8 mouse cellular contexts compared by ENCODE assay signal in the genomic region with DNA sequence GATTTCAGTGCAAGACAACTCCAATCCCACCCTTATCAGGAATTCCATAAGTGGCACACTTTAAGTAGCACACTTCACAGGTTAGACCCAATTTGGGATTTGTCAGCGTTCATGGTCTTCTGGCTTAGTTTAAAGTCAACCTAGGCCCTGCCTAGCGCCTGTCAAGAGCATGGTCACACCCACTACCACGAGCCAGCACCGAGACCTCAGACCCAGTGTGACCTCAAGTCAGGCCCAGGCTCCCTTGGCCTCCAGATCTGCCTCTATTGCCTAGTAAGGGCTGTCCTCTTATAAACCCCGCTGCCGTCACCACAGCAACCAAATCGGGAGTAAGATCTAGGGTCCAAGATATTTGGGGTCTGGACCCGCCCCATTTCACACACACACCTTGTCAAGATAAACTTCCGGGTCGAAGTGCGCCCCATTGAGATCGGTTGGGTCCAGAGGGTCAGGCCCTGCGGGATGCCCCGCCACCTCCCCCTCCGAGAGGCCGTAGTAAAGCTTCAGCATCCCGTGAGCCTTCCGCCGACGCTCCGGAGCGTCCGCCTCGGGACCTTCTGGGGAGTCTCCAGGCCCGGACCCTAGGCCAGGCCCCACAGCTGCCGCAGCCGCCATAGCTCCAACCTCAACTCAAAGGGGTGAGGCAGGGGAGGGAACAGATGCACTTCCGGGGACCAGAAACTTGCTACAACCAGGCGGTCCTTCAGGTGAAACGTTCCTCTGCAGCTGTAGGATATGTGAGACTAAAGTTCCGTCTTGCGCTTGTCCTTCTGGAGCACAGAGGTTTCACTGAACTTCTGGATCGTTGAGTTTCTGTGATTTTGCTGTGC. TPM values are rescaled to one million over a fixed set of nuclear protein-coding genes. Genes with fewer than 3 reads are reported as not detected.
DNase-seq lines count a peak whose midpoint lies in the region; ATAC-seq and TF ChIP-seq lines count a peak whose summit lies in the region.

A gene (minus strand): TSS at position 668 of the 830 bp plus-strand sequence.

- peak within 1 kb of the TSS; percentile 71 for H3K9ac ChIP-seq in ES-Bruce4 (ENCODE audit: low read depth, poor library complexity, severe bottlenecking)
- peak within 1 kb of the TSS; percentile 74 for H3K9ac ChIP-seq in forebrain, embryonic 12.5 days
- peak within 1 kb of the TSS; percentile 86 for H3K9ac ChIP-seq in heart, embryonic 16.5 days (ENCODE audit: low read length)
- peak within 1 kb of the TSS; percentile 72 for H3K9ac ChIP-seq in liver, embryonic 15.5 days
- peak within 1 kb of the TSS; percentile 83 for H3K9ac ChIP-seq in neural tube, embryonic 11.5 days (ENCODE audit: low read length)
- peak within 1 kb of the TSS; percentile 87 for H3K9ac ChIP-seq in stomach, embryonic 16.5 days (ENCODE audit: low read length)

- no peak for TF ChIP-seq CTCF in ES-Bruce4 (IDR thresholded peaks at IDR 0.05; ENCODE audit: low read depth, low read length)

- no peaks in the 10 kb centered on the region for H3K9me3 ChIP-seq in ES-Bruce4 (replicated peaks; ENCODE audit: control insufficient read depth, insufficient read depth, low read length, poor library complexity, severe bottlenecking)
- H3K9me3 ChIP-seq in forebrain, embryonic 12.5 days, result no peaks in the 10 kb centered on the region
- no peaks in the 10 kb centered on the region for H3K9me3 ChIP-seq in heart, embryonic 16.5 days (replicated peaks; ENCODE audit: control insufficient read depth, low read length)
- H3K9me3 ChIP-seq in liver, embryonic 15.5 days (replicated peaks), result no peaks in the 10 kb centered on the region
- no peaks in the 10 kb centered on the region for H3K9me3 ChIP-seq in neural tube, embryonic 11.5 days (ENCODE audit: control insufficient read depth, low read length)
- no peaks in the 10 kb centered on the region for H3K9me3 ChIP-seq in stomach, embryonic 16.5 days (replicated peaks; ENCODE audit: control insufficient read depth, low read length)

- peak; percentile 92 for ATAC-seq in forebrain, embryonic 12.5 days (ENCODE audit: low FRiP score)
- ATAC-seq in heart, embryonic 16.5 days (replicated peaks; ENCODE audit: extremely low read depth, insufficient read depth, low FRiP score), result peak; percentile 81
- peak; percentile 85 for ATAC-seq in liver, embryonic 15.5 days (ENCODE audit: insufficient read depth)
- peak; percentile 77 for ATAC-seq in neural tube, embryonic 11.5 days (ENCODE audit: insufficient read depth, low FRiP score, low TSS enrichment)
- peak; percentile 88 for ATAC-seq in stomach, embryonic 16.5 days (ENCODE audit: insufficient read depth, low FRiP score)

- peak; percentile 88 for DNase-seq in c-Kit-positive CD71-positive TER-119-positive erythroid progenitor cells, embryonic 14.5 days (ENCODE audit: low spot score)
- DNase-seq in kidney, postnatal 36 days, result peak; percentile 90 to 93
- DNase-seq in neural tube, embryonic 11.5 days (ENCODE audit: low spot score), result peak; percentile 89

- H3K27ac ChIP-seq in ES-Bruce4 (ENCODE audit: insufficient read depth, low read length), result no peak within 1 kb of the TSS
- H3K27ac ChIP-seq in forebrain, embryonic 12.5 days, result peak within 1 kb of the TSS; percentile 86
- peak within 1 kb of the TSS; percentile 78 for H3K27ac ChIP-seq in heart, embryonic 16.5 days (ENCODE audit: low read length)
- peak within 1 kb of the TSS; percentile 85 for H3K27ac ChIP-seq in liver, embryonic 15.5 days (replicated peaks)
- H3K27ac ChIP-seq in neural tube, embryonic 11.5 days (ENCODE audit: low read depth, low read length), result peak within 1 kb of the TSS; percentile 58; the same call in 1 of the 2 replicates
- H3K27ac ChIP-seq in stomach, embryonic 16.5 days (ENCODE audit: low read length), result peak within 1 kb of the TSS; percentile 84

- peak; percentile 39; the same call in 1 of the 2 replicates for TF ChIP-seq EP300 in ES-Bruce4 (IDR thresholded peaks at IDR 0.05; ENCODE audit: insufficient read depth, low read depth, low read length)

- no peaks in the 10 kb centered on the region for H3K27me3 ChIP-seq in ES-Bruce4 (ENCODE audit: control insufficient read depth, insufficient read depth, low read length, poor library complexity, severe bottlenecking)
- no peaks in the 10 kb centered on the region for H3K27me3 ChIP-seq in forebrain, embryonic 12.5 days
- H3K27me3 ChIP-seq in heart, embryonic 16.5 days (ENCODE audit: control insufficient read depth, insufficient read depth, low read length), result no peaks in the 10 kb centered on the region
- no peaks in the 10 kb centered on the region for H3K27me3 ChIP-seq in liver, embryonic 15.5 days
- H3K27me3 ChIP-seq in neural tube, embryonic 11.5 days (ENCODE audit: control insufficient read depth, insufficient read depth, low read length), result no peaks in the 10 kb centered on the region
- no peaks in the 10 kb centered on the region for H3K27me3 ChIP-seq in stomach, embryonic 16.5 days (ENCODE audit: control insufficient read depth, insufficient read depth, low read length)

- under 1% methylated on average over 33 of the region's 33 CpGs for WGBS in forebrain, embryonic 12.5 days
- WGBS in heart, embryonic 16.5 days, result under 1% methylated on average over 33 of the region's 33 CpGs
- under 1% methylated on average over 33 of the region's 33 CpGs for WGBS in liver, embryonic 15.5 days (ENCODE audit: insufficient replicate concordance)
- under 1% methylated on average over 33 of the region's 33 CpGs for WGBS in neural tube, embryonic 11.5 days
- WGBS in stomach, embryonic 16.5 days, result under 1% methylated on average over 33 of the region's 33 CpGs

- peak within 1 kb of the TSS; percentile 82 for H3K4me3 ChIP-seq in ES-Bruce4 (ENCODE audit: low read depth, low read length)
- peak within 1 kb of the TSS; percentile 75 for H3K4me3 ChIP-seq in forebrain, embryonic 12.5 days (replicated peaks)
- peak within 1 kb of the TSS; percentile 84 for H3K4me3 ChIP-seq in heart, embryonic 16.5 days (ENCODE audit: low read length)
- peak within 1 kb of the TSS; percentile 79 for H3K4me3 ChIP-seq in liver, embryonic 15.5 days (replicated peaks)
- H3K4me3 ChIP-seq in neural tube, embryonic 11.5 days (ENCODE audit: low read depth, low read length), result peak within 1 kb of the TSS; percentile 75
- peak within 1 kb of the TSS; percentile 81 for H3K4me3 ChIP-seq in stomach, embryonic 16.5 days (replicated peaks; ENCODE audit: low read length)

- no peaks in the 10 kb centered on the region for H3K36me3 ChIP-seq in ES-Bruce4 (ENCODE audit: control insufficient read depth, insufficient read depth, low read length, poor library complexity, severe bottlenecking)
- peaks cover 32% of the 10 kb centered on the region for H3K36me3 ChIP-seq in forebrain, embryonic 12.5 days (replicated peaks)
- H3K36me3 ChIP-seq in heart, embryonic 16.5 days (ENCODE audit: control insufficient read depth, insufficient read depth), result peaks cover 16% of the 10 kb centered on the region
- peaks cover 33% of the 10 kb centered on the region for H3K36me3 ChIP-seq in liver, embryonic 15.5 days (replicated peaks)
- H3K36me3 ChIP-seq in neural tube, embryonic 11.5 days (ENCODE audit: control insufficient read depth, insufficient read depth, low read length), result peaks cover 4% of the 10 kb centered on the region
- peaks cover 4% of the 10 kb centered on the region; the same call in 1 of the 2 replicates for H3K36me3 ChIP-seq in stomach, embryonic 16.5 days (ENCODE audit: control insufficient read depth, insufficient read depth, low read length)

- no peaks in the 10 kb centered on the region for H3K4me1 ChIP-seq in ES-Bruce4 (ENCODE audit: control insufficient read depth, insufficient read depth, low read length)
- H3K4me1 ChIP-seq in forebrain, embryonic 12.5 days, result peaks cover 15% of the 10 kb centered on the region
- peaks cover 7% of the 10 kb centered on the region for H3K4me1 ChIP-seq in heart, embryonic 16.5 days (ENCODE audit: control insufficient read depth, insufficient read depth, low read length)
- H3K4me1 ChIP-seq in liver, embryonic 15.5 days (replicated peaks), result peaks cover 39% of the 10 kb centered on the region
- H3K4me1 ChIP-seq in neural tube, embryonic 11.5 days (ENCODE audit: control insufficient read depth, insufficient read depth, low read length), result peaks cover 7% of the 10 kb centered on the region
- peaks cover 5% of the 10 kb centered on the region for H3K4me1 ChIP-seq in stomach, embryonic 16.5 days (ENCODE audit: control insufficient read depth, insufficient read depth, low read length)

- peak within 1 kb of the TSS; percentile 82 for H3K4me2 ChIP-seq in forebrain, embryonic 12.5 days
- peak within 1 kb of the TSS; percentile 96 for H3K4me2 ChIP-seq in heart, embryonic 16.5 days (ENCODE audit: low read depth, low read length)
- peak within 1 kb of the TSS; percentile 83 for H3K4me2 ChIP-seq in liver, embryonic 15.5 days
- H3K4me2 ChIP-seq in neural tube, embryonic 11.5 days (ENCODE audit: low read depth), result peak within 1 kb of the TSS; percentile 87
- peak within 1 kb of the TSS; percentile 93 for H3K4me2 ChIP-seq in stomach, embryonic 16.5 days (ENCODE audit: low read depth, low read length)

- no peak for TF ChIP-seq POLR2A in ES-Bruce4 (IDR thresholded peaks at IDR 0.05; ENCODE audit: insufficient read depth, low read length)

RNA-seq across cellular contexts. Expression of the gene that starts here (rescaled TPM):
- 46.6 and 47.4 TPM in 2 replicates for polyA plus RNA-seq in ES-Bruce4 (2011; ENCODE audit: insufficient read depth, insufficient read length, low read depth, missing spikeins)
- 66.0 and 70.8 TPM in 2 replicates for polyA plus RNA-seq in forebrain, embryonic 12.5 days (2016; fragmentation: Nextera tagmentation; extraction: Ambion mirVana)
- 49.0 and 50.7 TPM in 2 replicates for polyA plus RNA-seq in heart, embryonic 16.5 days (2015; fragmentation: Nextera tagmentation; extraction: Ambion mirVana)
- 27.3 and 30.8 TPM in 2 replicates for polyA plus RNA-seq in liver, embryonic 15.5 days (2015; fragmentation: Nextera tagmentation; extraction: Ambion mirVana)
- 59.1 and 61.2 TPM in 2 replicates for polyA plus RNA-seq in neural tube, embryonic 11.5 days (2014; fragmentation: Nextera tagmentation; extraction: Ambion mirVana)
- polyA plus RNA-seq in stomach, embryonic 16.5 days (2015; fragmentation: Nextera tagmentation; extraction: Ambion mirVana), result 61.8 and 69.0 TPM in 2 replicates
